Mouse (Mus musculus) neural tube, embryonic 14.5 days (tissue): ENCODE data around the gene Dact3. TPM values are rescaled to one million over a fixed set of nuclear protein-coding genes. Genes with fewer than 3 reads are reported as not detected.

ENCODE experiments used
- ATAC-seq: fragments of 200-750 bp; cut with Nextera tagmentation; 2 replicates; pipeline ENCODE4 v1.8.0; 2017; ENCODE audit warnings: low read depth, mild to moderate bottlenecking, moderate TSS enrichment, moderate library complexity
- H3K27ac ChIP-seq: fragments of 300-500 bp; sonication (generic); 2 replicates; pipeline ENCODE4 v1.5.1; 2014; ENCODE audit warnings: low read depth, mild to moderate bottlenecking, control low read depth, low read length, moderate library complexity, mixed read lengths
- H3K27me3 ChIP-seq: fragments of 300-500 bp; sonication (generic); 2 replicates; pipeline ENCODE4 v1.6.1; 2014; ENCODE audit warnings: low read length; ENCODE audit not compliant: control insufficient read depth, insufficient read depth
- H3K36me3 ChIP-seq: fragments of 300-500 bp; sonication (generic); 2 replicates; pipeline ENCODE4 v1.6.1; 2014; ENCODE audit warnings: low read length, mixed read lengths; ENCODE audit not compliant: control insufficient read depth, insufficient read depth
- H3K4me1 ChIP-seq: fragments of 300-500 bp; sonication (generic); 2 replicates; pipeline ENCODE4 v1.6.1; 2014; ENCODE audit warnings: low read length; ENCODE audit not compliant: control insufficient read depth, insufficient read depth
- H3K4me2 ChIP-seq: fragments of 300-500 bp; sonication (generic); 2 replicates; pipeline ENCODE4 v1.6.1; 2014; ENCODE audit warnings: mild to moderate bottlenecking, low read depth, low read length, control low read depth
- H3K4me3 ChIP-seq: fragments of 300-500 bp; sonication (generic); 2 replicates; pipeline ENCODE4 v1.5.1; 2014; ENCODE audit warnings: low read depth, low read length, control low read depth, mixed read lengths
- H3K9ac ChIP-seq: fragments of 300-500 bp; sonication (generic); replicated peaks from 2 replicates; pipeline ENCODE4 v1.6.1; 2014; ENCODE audit warnings: low read depth, mild to moderate bottlenecking, control low read depth, low read length, mixed read lengths
- H3K9me3 ChIP-seq: fragments of 300-500 bp; sonication (generic); 2 replicates; pipeline ENCODE4 v1.6.1; 2016; ENCODE audit warnings: low read length; ENCODE audit not compliant: control insufficient read depth
- WGBS: fragments of 180-500 bp; shearing (Covaris S2); extraction: QIAGEN DNeasy Blood & Tissue Kit; methylation state at CpG from one replicate; pipeline ENCODE4 v1.1.7; 2014; 5-methylcytosine and 5-hydroxymethylcytosine counted together
- polyA plus RNA-seq: library from polyadenylated mRNA; unstranded; fragments of >200 nt; fragmentation: Nextera tagmentation; extraction: Ambion mirVana; gene quantifications from 2 replicates; pipeline ENCODE4 v1.2.1, GENCODE M21; 2014

Gene Dact3
- polyA plus RNA-seq = 5.8 and 6.1 TPM in 2 replicates

DNA sequence AGATGAGACGGTGACA lies at the start of gene Dact3:
Gene Dact3, plus strand, starts transcription at position 8 of the 16 bp plus-strand sequence.
- H3K4me1 ChIP-seq = peaks cover 14% of the 10 kb centered on the region
- WGBS = no CpG with 5 or more reads among the region's 1 CpGs
- H3K27ac ChIP-seq = peak within 1 kb of the TSS; percentile 87
- ATAC-seq = no peak
- no peaks in the 10 kb centered on the region for H3K9me3 ChIP-seq
- H3K4me2 ChIP-seq = peak within 1 kb of the TSS; percentile 81
- H3K4me3 ChIP-seq = peak within 1 kb of the TSS; percentile 70
- no peaks in the 10 kb centered on the region for H3K27me3 ChIP-seq
- peaks cover 2% of the 10 kb centered on the region for H3K36me3 ChIP-seq
- H3K9ac ChIP-seq = peak within 1 kb of the TSS; percentile 81

DNA sequence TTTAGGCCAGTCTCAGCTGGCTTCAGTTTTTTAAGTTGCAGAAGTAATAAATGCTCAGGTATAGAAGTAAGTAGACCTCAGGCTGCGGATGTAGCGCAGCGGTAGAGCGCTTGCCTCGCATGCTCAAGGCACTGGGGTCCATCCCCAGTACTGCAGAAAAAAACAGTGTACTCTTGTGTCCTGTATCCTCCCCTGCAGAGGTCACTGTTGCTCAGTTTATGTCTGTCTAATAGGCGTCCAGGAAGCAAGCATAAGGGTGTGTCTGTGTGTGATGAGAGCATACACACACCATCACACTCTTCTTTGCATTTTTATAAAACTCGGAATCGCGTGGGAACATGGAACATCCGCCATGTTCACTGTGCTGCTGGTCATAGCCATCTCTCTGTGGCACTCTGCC lies 49.3 kb upstream of the Dact3 start:
- Histone ChIP-seq H3K9ac (no peak overlapping the region), H3K27me3 (no peaks in the 10 kb centered on the region), H3K27ac (no peak overlapping the region), H3K4me1 (peaks cover 14% of the 10 kb centered on the region), H3K36me3 (peaks cover 49% of the 10 kb centered on the region), H3K9me3 (no peaks in the 10 kb centered on the region), H3K4me3 (no peak overlapping the region), H3K4me2 (no peak overlapping the region)
- ATAC-seq = no peak
- WGBS = 84% methylated on average over 10 of the region's 10 CpGs

DNA sequence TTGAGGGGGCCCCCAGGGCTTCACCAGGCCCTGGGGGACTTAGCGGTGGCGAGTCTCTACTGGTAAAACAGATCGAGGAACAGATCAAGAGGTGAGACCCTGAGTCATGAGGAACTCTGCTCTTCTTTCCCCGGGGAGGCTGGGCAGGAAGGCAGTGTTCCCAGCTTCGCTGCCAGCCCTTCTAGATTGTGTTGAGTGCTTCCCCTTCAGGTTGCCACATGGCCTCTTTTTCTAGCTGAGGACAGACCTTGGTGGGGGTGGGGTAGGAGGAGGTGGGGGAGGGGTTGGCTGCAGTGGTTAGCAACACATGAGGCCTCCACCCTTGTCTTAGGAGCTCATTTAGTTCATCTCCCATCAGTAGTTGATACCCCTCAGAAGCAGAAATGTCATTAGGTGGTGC lies 48.5 kb upstream of the Dact3 start:
- Histone ChIP-seq H3K36me3 (peaks cover 56% of the 10 kb centered on the region), H3K9me3 (no peaks in the 10 kb centered on the region), H3K27me3 (no peaks in the 10 kb centered on the region), H3K4me1 (peaks cover 6% of the 10 kb centered on the region), H3K9ac (no peak overlapping the region), H3K4me3 (no peak overlapping the region), H3K27ac (no peak overlapping the region), H3K4me2 (no peak overlapping the region)
- 84% methylated on average over 5 of the region's 5 CpGs for WGBS
- no peak for ATAC-seq

DNA sequence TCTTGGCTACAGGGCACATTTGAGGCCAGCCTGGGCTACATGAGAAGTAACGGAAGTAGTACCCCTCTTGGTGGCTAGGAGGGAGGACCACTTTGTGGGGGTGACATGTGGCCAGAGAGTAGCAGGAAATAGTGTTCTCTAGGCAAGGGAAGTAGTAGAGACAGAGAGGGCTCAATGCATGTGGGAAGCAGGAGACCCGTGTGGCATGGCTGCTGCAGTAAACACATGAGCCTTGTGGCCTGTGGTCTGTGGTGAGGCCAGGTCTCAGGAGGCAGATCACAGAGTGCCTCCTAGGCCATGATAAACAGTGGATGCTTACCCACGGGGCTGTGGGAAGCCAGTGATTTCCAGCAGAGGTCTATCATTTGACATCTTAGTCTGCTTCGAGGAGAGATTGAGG lies 47.8 kb upstream of the Dact3 start:
- Histone ChIP-seq H3K4me3 (no peak overlapping the region), H3K27ac (no peak overlapping the region), H3K9me3 (no peaks in the 10 kb centered on the region), H3K36me3 (peaks cover 64% of the 10 kb centered on the region), H3K4me1 (no peaks in the 10 kb centered on the region), H3K9ac (no peak overlapping the region), H3K27me3 (no peaks in the 10 kb centered on the region), H3K4me2 (no peak overlapping the region)
- ATAC-seq = no peak
- 85% methylated on average over 4 of the region's 4 CpGs for WGBS

DNA sequence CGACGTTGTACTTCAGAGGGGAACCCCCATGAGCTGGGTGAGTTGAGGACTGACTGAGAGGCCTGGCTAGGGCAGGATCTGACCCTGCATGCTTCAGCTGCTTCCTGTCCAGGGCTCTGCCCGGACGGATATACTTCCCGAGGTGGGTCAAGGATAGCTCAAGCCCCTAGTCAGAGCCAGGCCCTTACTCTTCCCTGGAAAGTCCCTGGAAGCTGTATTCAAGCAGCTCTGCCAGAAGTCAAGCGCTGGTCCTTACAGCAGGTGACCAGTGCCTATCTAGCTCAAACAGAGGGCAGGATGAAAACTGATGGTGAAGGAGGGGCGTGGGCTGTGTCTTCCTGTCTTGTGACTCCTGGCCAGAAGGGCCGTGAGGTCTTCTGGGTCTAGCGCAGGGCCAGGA lies 44.7 kb upstream of the Dact3 start:
- Histone ChIP-seq H3K9ac (no peak overlapping the region), H3K27ac (no peak overlapping the region), H3K36me3 (peaks cover 66% of the 10 kb centered on the region), H3K4me1 (no peaks in the 10 kb centered on the region), H3K9me3 (no peaks in the 10 kb centered on the region), H3K27me3 (no peaks in the 10 kb centered on the region), H3K4me2 (no peak overlapping the region), H3K4me3 (no peak overlapping the region)
- 89% methylated on average over 9 of the region's 9 CpGs for WGBS
- ATAC-seq = no peak

DNA sequence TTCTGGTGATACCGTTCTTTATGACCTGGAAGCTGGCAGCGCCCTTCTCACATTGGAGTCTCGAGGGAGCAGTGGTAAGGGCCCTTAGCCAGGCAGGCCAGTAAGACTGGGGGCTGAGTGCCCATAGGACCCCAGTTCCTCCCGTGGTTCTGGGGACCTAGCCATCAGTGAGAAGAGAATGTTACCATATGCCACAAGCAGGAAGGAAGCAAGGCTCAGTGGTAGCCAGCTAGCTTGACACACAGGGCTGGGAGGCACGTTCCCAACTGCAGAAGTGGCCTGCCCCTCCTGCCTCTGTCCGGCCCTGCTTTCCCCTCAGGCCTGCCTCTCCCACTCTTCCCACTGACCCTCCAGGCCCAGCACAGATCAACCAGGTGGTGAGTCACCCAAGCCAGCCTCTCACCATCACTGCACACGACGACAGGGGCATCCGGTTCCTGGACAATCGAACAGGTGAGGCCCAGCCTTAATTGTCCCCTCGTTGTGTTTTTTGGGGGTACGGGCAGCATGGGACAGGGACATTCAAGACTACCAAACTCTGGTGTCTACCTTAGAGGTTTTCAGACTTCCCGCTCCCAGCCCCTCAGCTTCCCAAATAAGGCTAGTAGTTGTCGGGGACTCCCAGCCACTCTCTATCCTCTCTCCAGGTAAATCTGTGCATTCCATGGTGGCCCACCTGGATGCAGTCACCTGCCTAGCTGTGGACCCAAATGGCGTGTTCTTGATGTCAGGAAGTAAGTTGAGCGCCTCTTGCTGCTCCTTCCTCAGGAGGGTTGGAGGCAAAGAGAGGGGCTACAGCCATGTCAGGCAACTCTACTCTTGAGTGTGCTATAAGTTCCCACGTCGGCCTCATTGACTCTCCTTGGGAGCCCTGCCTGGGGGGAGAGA lies 37.0 kb upstream of the Dact3 start:
- H3K36me3 ChIP-seq = peaks cover 51% of the 10 kb centered on the region
- no peak overlapping the region for H3K9ac ChIP-seq
- no peaks in the 10 kb centered on the region for H3K9me3 ChIP-seq
- no peak for ATAC-seq
- H3K27ac ChIP-seq = no peak overlapping the region
- WGBS = 93% methylated on average over 18 of the region's 18 CpGs
- 0 out of 2 replicates have a peak, but pooled peaks cover 4% of the 10 kb centered on the region for H3K4me1 ChIP-seq
- H3K4me3 ChIP-seq = no peak overlapping the region
- H3K27me3 ChIP-seq = no peaks in the 10 kb centered on the region
- no peak overlapping the region for H3K4me2 ChIP-seq

DNA sequence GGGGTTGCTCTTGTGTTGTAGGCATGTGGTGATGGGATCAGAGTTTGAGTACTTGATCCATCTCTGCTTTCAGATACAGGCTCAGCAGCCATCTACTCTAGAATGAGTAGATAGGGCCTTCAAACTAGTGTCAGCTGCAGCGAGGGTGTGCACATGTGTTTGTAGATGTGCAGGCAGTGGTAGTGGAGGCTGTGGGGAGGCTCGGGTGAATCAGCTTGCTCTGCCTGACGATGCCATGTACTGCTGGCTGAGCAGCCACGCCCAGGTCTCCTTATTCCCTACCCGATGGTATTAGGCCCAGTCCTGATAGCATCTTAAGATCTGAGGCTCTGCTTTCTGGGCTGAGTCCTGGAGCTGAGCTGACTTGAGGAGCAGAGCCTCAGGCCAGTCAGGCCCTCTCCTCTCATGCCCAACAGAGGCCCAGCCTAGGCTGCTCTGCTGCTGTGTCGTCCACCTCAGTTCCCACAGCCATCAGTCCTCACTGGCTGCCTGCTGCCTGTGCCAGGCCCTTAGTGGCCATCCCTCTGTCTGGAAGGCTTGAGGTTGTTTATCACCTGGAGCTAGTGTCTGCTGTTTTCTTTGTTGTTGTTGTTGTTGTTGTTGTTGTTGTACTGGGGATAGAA lies 36.2 kb upstream of the Dact3 start:
- peaks cover 9% of the 10 kb centered on the region for H3K4me1 ChIP-seq
- no peak overlapping the region for H3K27ac ChIP-seq
- H3K4me2 ChIP-seq = no peak overlapping the region
- H3K4me3 ChIP-seq = no peak overlapping the region
- H3K36me3 ChIP-seq = peaks cover 44% of the 10 kb centered on the region
- ATAC-seq = no peak
- 86% methylated on average over 6 of the region's 6 CpGs for WGBS
- no peaks in the 10 kb centered on the region for H3K27me3 ChIP-seq
- H3K9me3 ChIP-seq = no peaks in the 10 kb centered on the region
- no peak overlapping the region for H3K9ac ChIP-seq

DNA sequence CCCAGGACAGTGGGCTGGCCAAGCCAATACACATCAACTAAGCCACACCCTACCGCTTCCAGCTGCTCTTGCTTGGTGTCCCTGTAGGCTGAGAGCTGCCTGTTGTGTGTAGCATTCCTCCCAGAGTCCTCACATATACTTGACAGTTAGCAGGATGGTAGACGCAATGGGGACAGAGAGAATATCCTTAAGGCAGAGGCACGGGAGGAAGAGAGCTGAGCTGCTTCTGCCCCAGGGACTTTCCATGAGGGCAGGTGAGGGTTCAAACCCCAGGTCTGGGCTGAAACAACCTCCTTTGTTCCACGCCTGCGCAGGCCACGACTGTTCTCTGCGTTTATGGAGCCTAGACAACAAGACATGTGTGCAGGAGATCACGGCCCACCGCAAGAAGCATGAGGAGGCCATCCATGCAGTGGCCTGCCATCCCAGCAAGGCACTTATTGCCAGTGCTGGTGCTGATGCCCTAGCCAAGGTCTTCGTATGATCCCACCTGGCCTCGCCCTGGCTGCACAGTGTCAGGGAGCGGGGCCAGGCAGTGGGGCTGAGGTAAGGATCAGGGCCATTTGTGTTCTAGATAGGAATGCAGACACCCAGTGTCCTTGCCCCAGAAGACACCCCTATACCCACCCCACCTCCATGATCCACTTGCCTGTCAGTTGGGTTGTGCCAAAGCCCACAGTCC lies 35.5 kb upstream of the Dact3 start:
- Histone ChIP-seq H3K27me3 (no peaks in the 10 kb centered on the region), H3K9me3 (no peaks in the 10 kb centered on the region), H3K4me3 (no peak overlapping the region), H3K36me3 (peaks cover 43% of the 10 kb centered on the region), H3K4me2 (no peak overlapping the region), H3K4me1 (peaks cover 12% of the 10 kb centered on the region), H3K27ac (no peak overlapping the region), H3K9ac (no peak overlapping the region)
- WGBS = 96% methylated on average over 12 of the region's 12 CpGs
- no peak for ATAC-seq

DNA sequence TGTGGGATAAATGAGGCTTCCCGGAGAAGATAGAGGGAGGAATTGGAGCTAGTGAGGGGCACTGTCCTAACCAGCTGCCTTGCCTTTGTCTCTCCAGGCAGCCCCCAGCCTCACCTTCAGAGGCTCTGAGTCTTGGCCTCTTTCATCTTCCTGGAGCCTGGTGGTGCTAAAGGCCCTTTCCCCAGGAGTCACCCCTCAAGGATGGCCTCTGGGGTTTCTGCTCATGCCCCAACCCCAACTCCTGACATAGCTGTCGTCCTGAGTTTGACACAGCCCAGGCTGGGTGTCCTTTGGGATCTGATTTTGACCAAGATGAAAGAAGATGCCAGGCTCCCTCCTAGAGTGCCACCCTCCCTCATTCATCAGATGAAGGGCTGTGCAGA lies 35.0 kb upstream of the Dact3 start:
- H3K4me2 ChIP-seq = no peak overlapping the region
- ATAC-seq = no peak
- WGBS = 83% methylated on average over 2 of the region's 2 CpGs

More for the DNA sequence above, 35.0 kb upstream of the Dact3 start:
- peaks cover 40% of the 10 kb centered on the region for H3K36me3 ChIP-seq
- no peaks in the 10 kb centered on the region for H3K27me3 ChIP-seq
- no peak overlapping the region for H3K9ac ChIP-seq
- H3K27ac ChIP-seq = no peak overlapping the region
- H3K4me3 ChIP-seq = no peak overlapping the region
- peaks cover 15% of the 10 kb centered on the region for H3K4me1 ChIP-seq
- H3K9me3 ChIP-seq = no peaks in the 10 kb centered on the region
